In genomic region chr5:139881161-139881560, GRCm38 (mm10) we compare ENCODE assay signal across 2 mouse cellular contexts.
TF ChIP-seq lines count a peak whose summit lies in the region.

No protein-coding gene starts in this region.

TF ChIP-seq in CH12.LX, 34 proteins besides CTCF, POLR2A, EP300 and RAD21:
- TF ChIP-seq MAFK (IDR thresholded peaks at IDR 0.05; ENCODE audit: insufficient replicate concordance, low read length) (no peak), CHD2 (IDR thresholded peaks at IDR 0.05; ENCODE audit: low read length) (no peak), NELFE (IDR thresholded peaks at IDR 0.05; ENCODE audit: low read depth, low read length) (no peak), MAZ (IDR thresholded peaks at IDR 0.05; ENCODE audit: low read depth, low read length) (no peak), UBTF (IDR thresholded peaks at IDR 0.05; ENCODE audit: low read depth, low read length) (no peak), ZKSCAN1 (IDR thresholded peaks at IDR 0.05; ENCODE audit: borderline replicate concordance, low read depth, low read length) (no peak), KAT2A (IDR thresholded peaks at IDR 0.05; ENCODE audit: insufficient replicate concordance, low read length) (no peak), E2F4 (IDR thresholded peaks at IDR 0.05; ENCODE audit: insufficient replicate concordance, low read depth, low read length) (no peak), SIN3A (IDR thresholded peaks at IDR 0.05; ENCODE audit: low read length) (no peak), ETS1 (conservative IDR thresholded peaks at IDR 0.05; ENCODE audit: low read depth, low read length) (no peak), IRF4 (IDR thresholded peaks at IDR 0.05; ENCODE audit: low read depth, low read length) (no peak), JUND (conservative IDR thresholded peaks at IDR 0.05; ENCODE audit: low read depth, low read length) (no peak), MAX (IDR thresholded peaks at IDR 0.05; ENCODE audit: low read length) (no peak), TCF12 (IDR thresholded peaks at IDR 0.05; ENCODE audit: low read depth, low read length) (no peak), BHLHE40 (IDR thresholded peaks at IDR 0.05; ENCODE audit: low read depth, low read length) (no peak), RCOR1 (conservative IDR thresholded peaks at IDR 0.05; ENCODE audit: low read depth, low read length) (no peak), POLR2AphosphoS2 (IDR thresholded peaks at IDR 0.05; ENCODE audit: low read depth, low read length) (no peak), NRF1 (IDR thresholded peaks at IDR 0.05; ENCODE audit: low read depth, low read length) (no peak)
TF ChIP-seq in CH12.LX: peak in this region for 0.

TF ChIP-seq in ES-E14, 5 proteins besides CTCF, POLR2A, EP300 and RAD21:
- TF ChIP-seq ZNF384 (IDR thresholded peaks at IDR 0.05; ENCODE audit: low read depth, low read length) (no peak), MAFK (IDR thresholded peaks at IDR 0.05; ENCODE audit: insufficient read depth, low read depth, low read length) (no peak), CHD2 (IDR thresholded peaks at IDR 0.05; ENCODE audit: low read depth, low read length) (no peak), ZC3H11A (IDR thresholded peaks at IDR 0.05; ENCODE audit: borderline replicate concordance, low read depth, low read length) (no peak), HCFC1 (IDR thresholded peaks at IDR 0.05; ENCODE audit: borderline replicate concordance, insufficient read depth, low read length) (no peak)
